Mouse (Mus musculus): ENCODE results near the gene Ascl3.

The Ascl3 gene

DNA sequence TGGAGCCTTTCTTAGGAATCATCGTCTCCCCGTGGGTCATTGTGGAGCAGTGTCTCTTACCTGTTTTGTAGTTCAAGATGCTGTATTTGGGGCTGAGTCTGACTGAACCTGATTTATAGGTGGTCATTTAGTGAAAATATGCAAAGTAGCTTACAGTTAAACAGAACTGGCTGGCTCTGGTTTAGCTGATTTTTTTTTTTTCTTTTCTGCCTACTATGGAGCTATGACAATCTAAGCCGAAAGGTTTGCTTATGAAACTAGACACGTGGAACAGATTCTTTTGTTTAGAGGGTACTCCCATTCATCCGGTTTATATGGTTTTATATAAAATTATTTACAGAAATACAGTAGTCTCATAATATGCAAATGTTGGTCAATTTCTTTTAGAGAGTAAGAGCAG, at the start of gene Ascl3:
Gene Ascl3, minus strand, starts transcription at position 101 of the 400 bp plus-strand sequence.
- DNase-seq: no peak

DNA sequence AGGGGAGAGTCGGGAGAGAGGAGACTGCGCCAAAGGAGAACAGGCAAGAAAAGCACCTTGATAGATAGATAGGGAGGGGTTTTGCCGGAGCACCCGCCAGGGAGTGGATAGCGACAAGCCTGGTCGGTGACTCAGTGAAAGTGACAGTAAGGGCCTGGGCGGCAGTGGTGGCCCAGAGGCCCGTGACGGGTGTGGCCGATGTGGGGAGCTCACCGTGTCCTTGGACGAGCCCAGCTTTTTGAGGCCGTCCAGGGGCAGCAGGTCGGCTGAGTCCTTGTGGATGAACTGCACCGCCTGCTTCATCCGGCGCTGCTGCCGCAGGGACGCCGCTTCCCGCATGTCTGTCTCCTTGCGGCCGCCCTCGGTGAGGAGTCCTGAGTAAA, 49.6 kb upstream of the Ascl3 start:
- no peak for DNase-seq

DNA sequence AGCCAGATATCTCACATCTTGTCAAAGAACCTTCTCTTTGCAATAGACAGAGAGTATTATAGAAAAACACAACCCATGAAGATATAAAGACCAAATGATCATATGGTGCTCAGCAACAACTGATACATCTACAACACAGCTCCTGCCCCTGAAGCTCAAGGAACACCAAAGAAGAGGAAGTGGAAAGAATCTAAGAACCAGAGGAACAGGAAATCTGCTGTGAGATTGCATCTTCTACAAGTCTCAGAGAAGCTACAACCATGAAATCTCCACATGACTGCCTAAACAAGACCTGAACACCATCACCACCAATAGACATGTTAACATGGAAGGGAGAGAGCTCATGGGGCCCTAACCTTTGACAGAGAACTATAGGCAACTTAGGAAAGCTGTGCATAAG, 40.7 kb upstream of the Ascl3 start:
- no peak for DNase-seq

DNA sequence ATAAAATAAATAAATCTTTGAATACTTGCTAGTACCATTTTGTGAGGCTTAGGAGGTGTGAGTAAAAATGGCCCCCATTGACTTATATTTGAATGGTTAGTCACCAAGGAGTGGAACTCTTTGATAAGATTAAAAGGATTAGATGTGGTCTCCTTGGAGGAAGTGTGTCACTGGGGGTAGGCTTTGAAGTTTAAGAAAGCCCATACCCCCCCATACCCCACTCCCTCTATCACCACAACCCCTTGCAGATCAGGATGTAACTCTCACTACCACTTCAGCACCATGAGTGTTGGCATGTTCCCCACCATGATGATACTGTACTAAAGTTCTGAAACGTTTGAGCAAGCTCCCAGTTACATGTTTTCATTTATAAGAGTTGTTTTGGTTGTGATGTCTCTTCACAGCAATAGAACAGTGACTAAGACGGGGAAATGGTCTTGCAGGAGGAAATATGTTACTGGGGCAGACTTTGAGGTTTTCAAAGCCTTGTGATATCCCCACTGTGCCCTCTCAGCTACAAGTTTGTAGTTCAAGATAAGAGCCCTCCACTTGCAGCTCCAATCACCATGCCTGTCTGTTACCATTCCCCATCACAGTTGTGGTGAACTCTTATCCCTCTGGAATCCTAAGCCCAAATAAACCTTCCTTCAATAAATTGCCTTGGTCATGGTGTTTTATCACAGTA, 37.3 kb upstream of the Ascl3 start:
- DNase-seq: no peak

DNA sequence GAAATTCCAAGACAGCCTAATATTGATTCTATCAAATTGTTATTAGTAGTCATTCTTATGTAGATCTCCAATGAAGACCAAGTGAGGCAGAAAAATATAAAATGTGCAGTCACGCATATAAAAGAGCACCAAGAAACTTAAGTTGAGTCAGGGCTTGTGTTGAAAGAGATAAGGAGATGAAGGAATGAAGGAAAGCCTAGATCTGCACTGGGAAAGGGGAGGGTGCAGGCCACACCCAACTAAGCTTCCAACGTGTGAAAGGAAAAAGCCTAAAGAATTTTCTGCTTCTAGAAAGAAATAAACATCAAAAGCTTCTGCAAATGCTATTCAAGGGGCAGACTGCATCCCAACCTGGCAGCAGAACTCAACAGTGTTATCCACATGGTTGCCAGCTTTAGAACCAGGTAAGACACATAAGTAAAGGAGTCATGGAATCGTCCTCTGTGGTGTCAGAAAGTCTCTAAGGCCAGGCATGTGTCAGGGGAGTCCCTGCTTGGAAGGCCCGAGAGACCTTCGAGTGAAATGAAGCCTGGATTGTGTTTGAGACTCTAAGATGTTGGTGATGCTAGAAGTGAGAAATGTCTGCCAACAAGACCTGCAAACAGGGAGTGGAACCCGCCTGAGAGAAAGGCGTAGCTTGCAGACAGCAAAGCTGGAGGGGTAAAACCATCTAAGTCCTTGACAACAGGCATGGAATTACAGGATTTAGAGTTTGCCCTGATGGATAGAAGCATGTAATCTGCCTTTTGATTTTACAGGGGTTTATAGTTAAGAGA, 36.2 kb upstream of the Ascl3 start:
- DNase-seq: no peak

DNA sequence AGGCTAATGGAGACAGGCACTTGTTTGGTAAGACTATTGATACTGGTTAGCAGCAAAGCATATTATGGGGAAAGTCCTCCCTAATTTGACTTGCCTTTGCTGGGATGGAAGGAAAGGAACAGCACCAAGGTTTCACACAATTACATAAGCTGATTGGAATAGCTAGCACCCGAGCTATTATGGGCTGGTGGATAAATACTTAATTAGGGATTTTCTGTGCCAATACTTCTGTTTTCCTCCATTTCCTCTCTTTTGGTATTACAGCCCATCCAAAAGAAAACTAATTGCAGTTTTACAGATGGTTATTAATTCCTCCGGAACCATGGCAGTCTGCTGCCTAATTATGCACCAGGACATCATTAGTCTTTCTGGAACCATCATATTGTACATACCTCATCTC, 32.5 kb upstream of the Ascl3 start:
- no peak for DNase-seq

DNA sequence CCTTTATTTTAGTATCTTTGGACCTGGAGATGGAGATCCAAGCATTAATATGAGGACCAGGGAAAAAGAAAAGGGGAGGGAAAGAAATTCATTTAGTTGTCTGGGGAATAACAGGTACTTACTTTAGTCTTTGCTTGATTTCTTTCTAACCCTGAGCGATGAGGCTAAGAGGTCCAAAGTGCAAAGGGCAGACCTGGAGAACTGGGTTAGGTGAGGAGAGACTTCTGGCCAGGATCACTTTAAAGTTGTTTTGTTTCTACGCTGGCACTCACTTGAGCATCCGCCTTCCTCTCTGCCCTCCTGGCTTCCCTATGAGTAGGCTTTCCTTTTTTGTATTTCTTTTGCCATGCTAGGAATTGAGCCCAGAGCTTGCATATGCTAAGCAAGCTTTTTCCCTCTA, 24.8 kb upstream of the Ascl3 start:
- peak; percentile 67 to 69 for DNase-seq

DNA sequence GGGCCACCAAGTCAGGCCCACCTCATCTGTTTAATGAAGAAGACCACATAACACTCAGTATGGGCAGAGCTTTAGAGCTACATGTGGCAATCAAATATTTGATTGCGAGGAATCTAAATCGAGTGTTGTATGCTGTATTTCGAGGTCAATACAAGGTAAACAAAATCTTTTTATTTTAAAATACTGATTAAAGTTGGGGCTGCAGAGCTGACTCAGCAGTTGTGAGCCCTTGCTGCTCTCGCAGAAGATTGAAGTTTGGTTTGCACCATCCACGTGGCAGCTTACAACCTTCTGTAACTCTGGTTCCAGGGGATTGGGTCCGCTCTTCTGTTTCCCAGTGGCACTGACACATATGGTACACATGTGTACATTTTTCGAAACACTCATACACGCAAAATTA, 22.5 kb upstream of the Ascl3 start:
- DNase-seq: no peak

DNA sequence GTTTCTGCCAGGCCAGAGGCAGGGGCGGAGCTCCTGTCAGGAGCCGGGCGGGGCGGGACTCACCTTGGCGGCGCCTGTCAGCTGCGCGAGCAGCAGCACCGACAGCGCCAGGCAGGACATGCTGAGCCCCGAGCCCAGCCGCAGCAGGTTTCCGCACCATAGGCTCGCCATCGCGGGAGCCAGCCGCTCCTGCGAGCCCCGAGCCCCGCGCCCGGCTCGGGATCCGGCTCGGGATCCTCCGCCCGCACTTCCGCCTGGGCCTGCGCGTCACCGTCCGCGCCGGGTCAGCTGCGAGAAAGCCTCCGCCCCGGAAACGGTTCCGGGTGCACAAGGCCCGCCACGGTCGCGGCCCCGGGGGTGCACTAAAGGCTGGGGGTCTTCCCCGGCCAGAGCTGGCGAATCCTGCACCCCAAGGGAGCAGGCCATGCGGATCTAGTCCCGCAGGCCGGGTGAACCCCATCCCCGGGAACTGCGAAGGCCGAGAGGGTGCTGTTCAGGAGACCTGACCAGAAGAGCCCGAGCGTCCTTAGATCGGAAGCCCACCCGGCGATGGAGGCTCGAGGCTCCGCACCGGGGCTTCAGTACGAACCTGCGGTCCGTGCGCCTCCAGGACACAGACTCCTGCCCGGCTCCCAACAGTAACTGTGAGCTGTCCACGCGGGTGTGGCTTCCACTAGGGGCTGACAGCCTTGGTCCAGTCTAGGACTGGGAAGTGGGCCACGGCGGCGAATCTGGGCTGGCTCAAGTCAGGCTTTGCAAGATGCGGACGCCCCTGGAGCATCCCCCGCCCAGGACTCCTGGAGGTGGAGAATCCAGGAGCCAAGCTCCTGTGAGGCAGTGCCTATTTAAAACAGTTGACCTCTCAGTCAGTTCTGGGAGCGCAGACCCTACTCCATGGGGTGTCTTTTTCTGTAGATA, 20.7 kb upstream of the Ascl3 start, which contains the start of gene Tmem9b:
Gene Tmem9b, minus strand, starts transcription at position 868 of the 918 bp plus-strand sequence.
- DNase-seq: peak; percentile 82 to 91

DNA sequence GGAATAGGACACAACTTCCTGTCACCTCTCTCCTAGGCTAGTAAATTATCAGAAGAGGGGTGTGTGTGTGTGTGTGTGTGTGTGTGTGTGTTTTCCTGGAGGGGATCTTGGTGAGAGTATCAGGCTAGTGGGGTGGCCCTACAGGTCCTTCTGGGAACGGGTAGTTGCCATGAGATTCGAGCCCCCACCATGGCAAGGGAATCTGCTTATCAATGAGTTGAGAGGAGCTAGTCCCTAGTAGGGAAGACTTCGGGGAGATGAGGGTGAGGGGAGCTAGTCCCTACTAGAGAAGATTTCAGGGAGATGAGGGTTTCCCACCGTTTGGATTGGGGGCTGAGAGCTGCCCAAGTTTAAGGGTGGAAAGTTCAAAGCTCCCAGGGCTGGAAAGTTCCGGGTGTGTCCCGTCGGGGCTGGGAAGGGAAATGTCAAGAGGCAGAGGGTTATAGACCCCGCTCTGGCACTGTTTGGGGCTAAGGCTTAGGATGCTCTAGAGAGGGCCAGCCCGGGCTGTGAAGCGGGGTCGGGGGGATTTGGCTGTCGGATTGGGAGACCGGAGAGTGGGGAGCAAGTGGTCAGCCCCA, 20.0 kb upstream of the Ascl3 start:
- DNase-seq: peak in 1 of 2 experiments; percentile 36

DNA sequence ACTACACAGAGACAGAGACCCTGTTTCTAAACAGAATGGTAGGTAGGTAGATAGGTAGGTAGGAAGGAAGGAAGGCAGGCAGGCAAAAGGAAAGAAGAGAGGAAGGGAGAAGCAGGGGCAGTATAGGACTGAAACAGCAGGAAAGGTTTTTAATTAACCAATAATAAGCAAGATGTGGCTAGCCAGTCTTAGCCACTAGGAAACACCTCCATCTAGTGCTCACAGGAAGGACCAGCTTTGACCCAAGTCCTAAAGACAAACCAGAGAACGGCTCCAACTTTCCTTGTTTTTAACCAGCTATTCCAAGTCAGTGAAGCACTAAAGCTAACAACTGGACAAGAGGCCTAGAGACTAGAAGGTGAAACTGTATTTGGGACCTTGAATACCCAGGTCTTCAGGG, 16.2 kb upstream of the Ascl3 start:
- DNase-seq: peak in 1 of 2 experiments; percentile 31

DNA sequence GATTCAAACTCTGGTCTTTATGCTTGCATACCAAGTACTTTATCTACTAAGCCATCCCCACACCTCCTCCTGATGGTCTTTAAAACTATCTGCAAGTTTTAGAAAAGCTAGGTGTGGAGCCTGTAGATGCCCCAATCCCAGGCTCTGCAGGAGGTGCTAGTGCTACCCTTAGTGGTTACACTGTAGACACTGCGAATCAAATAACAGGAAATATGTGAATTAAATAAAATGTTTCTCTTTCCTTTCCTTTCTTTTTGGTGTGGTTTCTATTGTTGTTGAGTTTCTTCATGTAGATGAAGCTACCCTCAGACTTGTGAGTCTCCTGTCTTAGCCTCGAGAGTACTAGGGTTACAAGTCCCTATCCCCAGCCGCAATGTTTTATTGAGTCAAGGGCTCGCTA, 10.2 kb upstream of the Ascl3 start:
- DNase-seq: no peak

DNA sequence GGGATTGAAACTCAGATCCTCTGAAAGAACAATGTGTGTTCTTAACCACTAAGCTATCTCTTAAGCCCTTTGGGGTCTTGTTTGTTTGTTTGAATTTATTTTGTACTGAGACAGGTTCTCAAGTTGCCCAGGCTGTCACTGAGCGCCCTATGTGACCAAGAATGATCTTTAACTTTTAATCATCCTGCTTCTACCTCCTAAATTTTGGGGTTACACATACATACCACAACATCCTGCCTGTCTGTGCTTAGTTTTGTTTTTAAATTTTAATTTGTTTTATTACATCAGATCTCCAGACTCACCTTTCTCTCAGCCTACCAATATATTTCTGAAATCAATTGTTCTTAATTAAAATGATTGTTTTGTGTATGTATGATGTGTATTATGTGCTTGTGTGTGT, 9.5 kb upstream of the Ascl3 start:
- DNase-seq: no peak

DNA sequence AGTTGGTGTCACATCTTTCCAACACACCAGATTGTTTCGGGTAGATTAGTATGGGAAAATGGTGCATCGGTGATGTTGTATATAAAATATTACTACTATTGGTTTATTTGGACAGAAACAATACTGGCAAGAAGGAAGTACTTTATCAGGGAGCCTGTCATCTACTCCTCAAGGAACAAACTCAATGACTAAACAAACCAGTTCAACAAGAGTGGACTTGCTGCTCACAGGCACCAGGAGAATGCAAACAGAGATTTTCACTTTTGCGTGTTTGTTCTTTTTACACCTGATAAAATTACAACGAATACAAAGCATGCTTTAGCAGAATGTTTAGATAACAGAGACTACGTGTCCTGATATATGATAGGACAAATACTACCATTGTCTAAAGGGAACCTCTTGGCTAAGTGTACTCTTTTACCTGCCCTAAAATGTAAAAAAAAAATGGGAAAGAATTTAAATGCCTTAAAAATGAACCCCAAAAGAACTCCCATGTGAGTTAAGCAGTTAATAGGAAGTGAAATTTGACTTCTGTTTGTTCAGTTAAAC, 8.4 kb upstream of the Ascl3 start:
- DNase-seq: no peak

DNA sequence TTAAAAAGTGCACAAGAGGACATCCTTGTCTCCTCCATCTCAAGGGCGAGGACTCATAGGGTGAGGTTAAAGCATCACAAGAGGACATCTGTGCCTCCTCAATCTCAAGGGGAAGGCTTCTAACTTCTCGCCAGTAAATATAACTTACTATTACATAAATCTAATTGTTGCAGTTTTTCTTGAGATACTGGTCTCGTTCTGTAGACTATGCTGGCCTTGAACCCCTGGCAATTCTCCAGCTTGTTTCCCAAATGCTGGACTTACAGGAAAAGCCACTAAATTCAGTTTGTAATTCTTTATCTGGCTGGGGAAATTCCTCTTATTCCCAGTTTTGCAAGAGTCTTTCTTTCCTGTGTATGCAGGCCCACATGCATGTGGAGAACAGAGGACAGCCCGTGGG, 3.3 kb upstream of the Ascl3 start:
- DNase-seq: peak; percentile 53

DNA sequence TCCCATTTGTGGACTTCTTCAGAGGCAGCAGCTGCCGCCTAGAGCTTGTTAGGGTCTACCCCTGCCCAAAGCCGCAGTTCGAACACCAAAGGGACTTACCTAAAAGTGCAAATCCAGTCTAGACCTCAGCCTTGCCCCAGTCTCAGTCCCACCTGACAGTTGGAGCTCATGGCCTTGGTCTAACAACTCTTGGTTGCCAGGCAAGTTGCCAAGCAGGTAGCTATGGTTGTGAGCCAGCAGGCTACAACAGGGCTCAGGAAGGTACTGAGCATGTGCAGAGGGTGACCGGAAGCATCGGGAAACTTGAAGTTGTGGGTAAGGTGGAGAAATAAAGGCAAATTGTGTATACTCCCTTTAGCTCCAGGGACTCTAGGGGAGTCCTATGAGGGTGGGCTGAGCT, 7.8 kb downstream of the Ascl3 start, which contains the start of gene BC051019:
Gene BC051019, minus strand, starts transcription at position 154 of the 400 bp plus-strand sequence.
- no peak for DNase-seq

DNA sequence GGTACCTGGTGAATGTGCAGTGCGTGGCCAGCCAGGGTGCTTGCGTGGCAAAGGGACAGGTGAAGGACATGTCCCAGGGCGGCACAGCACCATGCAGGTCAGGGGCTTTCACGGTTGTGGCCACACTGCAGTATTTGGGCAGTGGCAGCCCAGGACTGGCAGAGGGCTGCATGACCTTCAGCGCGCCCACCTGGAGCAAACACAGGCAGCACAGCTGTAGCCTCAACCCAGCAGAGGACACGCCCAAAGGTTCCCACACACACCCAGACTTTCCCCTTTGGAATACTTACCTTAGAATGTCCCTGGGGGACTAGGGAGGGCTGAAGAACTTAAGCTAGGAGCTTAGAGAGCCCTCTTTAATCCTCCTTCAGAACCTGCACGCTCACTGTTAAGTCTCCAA, 8.4 kb downstream of the Ascl3 start:
- no peak for DNase-seq

DNA sequence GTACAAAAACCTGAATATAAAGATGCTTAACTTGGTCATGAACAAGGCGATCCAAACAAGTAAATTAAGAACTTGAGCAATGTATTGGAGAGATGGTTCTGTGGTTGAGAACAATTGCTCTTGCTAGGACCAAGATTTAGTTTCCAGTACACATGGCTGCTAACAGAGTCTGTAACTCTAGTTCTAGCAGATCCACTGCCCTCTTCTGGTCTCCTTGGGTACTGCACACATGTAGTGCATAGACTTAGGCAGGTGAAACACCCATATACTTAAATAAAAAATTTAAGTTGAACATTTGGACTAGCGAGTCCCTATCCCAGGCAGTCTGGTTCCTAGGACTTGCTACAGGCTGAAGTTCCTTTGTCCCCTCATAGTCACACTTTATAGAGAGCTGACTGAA, 8.9 kb downstream of the Ascl3 start:
- DNase-seq: peak in 1 of 2 experiments; percentile 29

DNA sequence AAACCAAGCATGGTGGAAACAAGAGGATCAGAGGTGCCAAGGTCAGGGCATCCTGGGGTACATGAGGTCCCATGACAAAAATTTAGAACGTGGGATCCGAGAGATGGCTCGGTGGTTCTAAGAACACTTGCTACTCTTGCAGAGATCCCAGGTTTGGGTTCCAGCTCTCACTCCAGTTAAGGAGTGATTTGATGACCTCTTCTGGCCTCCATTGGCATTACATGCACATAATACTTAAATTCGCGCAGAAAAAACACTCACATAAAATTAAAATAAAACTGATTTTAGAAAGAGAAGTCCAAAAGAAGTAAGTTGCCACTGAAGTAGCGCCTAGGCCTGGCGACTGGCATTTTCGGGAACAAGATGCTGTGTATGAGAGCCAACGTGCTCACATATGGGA, 12.2 kb downstream of the Ascl3 start:
- DNase-seq: peak; percentile 37 to 58

DNA sequence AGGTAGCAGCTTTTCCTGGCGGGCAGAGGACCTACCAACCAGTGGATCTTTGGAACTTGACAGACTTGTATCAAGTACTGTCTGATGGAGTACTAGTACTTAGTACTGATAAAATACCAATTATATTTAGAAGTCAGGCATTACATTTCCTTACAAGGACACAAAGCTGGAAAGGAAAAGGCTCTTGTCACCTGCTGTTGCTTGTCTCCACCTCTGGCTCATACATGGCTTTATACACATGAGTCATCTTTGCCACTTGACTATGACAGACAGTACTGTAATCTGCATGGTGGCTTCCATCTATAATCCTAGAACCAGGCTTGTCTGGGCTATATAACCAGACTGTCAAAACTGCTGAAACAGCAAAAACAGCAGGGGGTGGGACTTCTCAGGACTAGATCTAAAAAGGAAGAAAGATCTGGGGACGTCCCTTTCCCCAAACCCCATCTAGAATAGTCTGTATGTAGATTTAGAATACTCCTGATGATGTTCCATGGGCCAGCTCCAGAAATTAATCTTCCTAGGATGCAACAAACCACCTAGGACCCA, 18.0 kb downstream of the Ascl3 start:
- no peak for DNase-seq

DNA sequence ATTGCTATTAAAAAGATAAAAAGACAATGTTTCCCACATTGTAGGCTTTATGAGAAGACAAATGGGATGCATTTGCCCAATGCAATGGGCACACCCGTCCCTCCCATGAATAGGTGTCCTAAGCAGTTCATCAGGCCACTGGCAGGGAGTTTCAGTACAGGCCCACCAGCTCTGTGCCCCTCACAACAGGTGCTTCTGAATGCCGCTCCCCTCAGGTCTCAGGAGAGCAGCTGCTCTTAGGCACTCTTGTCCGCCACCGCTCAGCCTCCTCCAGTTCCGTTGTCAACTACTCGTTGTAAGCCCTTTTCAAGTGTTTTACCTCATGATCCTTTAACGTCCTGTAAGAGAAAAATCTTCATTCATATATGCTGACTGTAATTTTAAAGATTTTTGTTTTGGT, 19.3 kb downstream of the Ascl3 start:
- DNase-seq: no peak

DNA sequence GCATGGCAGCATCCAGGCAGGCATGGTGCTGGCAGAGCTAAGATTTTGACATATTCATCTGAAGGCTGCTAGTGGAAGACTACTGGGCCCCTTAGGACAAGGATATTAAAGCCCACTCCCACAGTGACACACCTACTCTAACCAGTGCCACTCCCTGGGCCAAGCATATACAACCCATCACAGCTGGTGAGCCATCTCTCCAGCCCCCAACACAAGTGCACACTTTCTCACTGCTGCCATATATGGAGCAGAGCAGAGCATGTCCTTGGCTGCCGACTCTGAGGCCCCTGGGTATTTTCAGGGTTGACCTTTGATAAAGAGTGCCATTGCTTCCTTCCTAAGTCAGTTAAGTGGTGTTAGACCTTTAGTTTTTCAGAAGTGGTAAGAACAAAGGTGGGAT, 21.5 kb downstream of the Ascl3 start:
- no peak for DNase-seq
